Mouse (Mus musculus) bone marrow macrophage, adult 2 months (primary cell): ENCODE measurements around the gene Fam186b.

Experiments
- CTCF ChIP-seq: IDR thresholded peaks from 2 replicates; pipeline ENCODE4 v1.5.1; 2012; ENCODE audit warnings: low read depth, mild to moderate bottlenecking, low read length, moderate library complexity
- POLR2A ChIP-seq: IDR thresholded peaks from 2 replicates; pipeline ENCODE4 v1.6.1; 2012; ENCODE audit warnings: mild to moderate bottlenecking, low read depth, low read length, borderline replicate concordance

DNA sequence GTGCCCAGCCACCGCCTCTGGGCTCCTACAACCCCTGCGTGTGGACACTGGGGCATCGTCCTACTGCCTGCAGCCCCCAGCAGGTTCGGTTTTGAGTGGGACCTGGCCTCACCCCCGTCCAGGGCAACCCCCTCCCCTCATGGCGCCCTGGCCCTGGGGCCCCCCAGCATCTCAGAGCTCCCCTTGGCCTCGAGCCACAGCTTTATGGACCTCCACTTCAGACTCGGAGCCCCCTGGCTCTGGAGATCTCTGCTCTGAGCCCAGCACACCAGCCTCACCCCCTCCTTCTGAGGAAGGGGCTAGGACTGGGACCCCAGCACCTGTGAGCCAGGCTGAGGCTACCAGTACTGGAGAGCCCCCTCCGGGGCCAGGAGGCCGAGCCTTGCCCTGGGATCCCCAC is 53.6 kb downstream of the Fam186b start:
- no peak for TF ChIP-seq CTCF
- no peak for TF ChIP-seq POLR2A
